Mouse (Mus musculus) C2C12 (cell line): Measurements from ENCODE around the gene Ripk4. TPM values are rescaled to one million over a fixed set of nuclear protein-coding genes. Genes with fewer than 3 reads are reported as not detected.
A peak's percentile ranks its signal among the peaks of the same experiment; 100 is the strongest.

Experiments
- H3K27me3 ChIP-seq: one replicate; pipeline ENCODE4 v1.6.1; 2011; ENCODE audit not compliant: control insufficient read depth, insufficient read depth, insufficient read length
- H3K36me3 ChIP-seq: one replicate; pipeline ENCODE4 v1.6.1; 2011; ENCODE audit not compliant: control insufficient read depth, insufficient read depth
- H3K4me3 ChIP-seq: one replicate; pipeline ENCODE4 v1.5.1; 2011; ENCODE audit warnings: mild to moderate bottlenecking, control low read depth; ENCODE audit not compliant: poor library complexity, insufficient read depth, severe bottlenecking
- H3K79me2 ChIP-seq: one replicate; pipeline ENCODE4 v1.6.1; 2011; ENCODE audit not compliant: control insufficient read depth, insufficient read depth
- H3K79me3 ChIP-seq: one replicate; pipeline ENCODE4 v1.6.1; 2011; ENCODE audit warnings: low read depth, control low read depth
- H3ac ChIP-seq: one replicate; pipeline ENCODE3; 2011; ENCODE audit warnings: low read depth; ENCODE audit not compliant: control insufficient read depth, insufficient read length
- CEBPB ChIP-seq: IDR thresholded peaks from one replicate; pipeline ENCODE4 v1.6.1; 2011; ENCODE audit warnings: low read depth, mild to moderate bottlenecking, control low read depth, moderate library complexity
- CTCF ChIP-seq: IDR thresholded peaks from one replicate; pipeline ENCODE4 v1.5.1; 2011; ENCODE audit not compliant: control insufficient read depth, insufficient read depth, insufficient read length
- FOSL1 ChIP-seq: IDR thresholded peaks from one replicate; pipeline ENCODE4 v1.8.0; 2011; ENCODE audit warnings: mild to moderate bottlenecking, low read length; ENCODE audit not compliant: poor library complexity, insufficient read depth, severe bottlenecking
- MAX ChIP-seq: IDR thresholded peaks from one replicate; pipeline ENCODE4 v1.6.1; 2011; ENCODE audit warnings: mild to moderate bottlenecking, control low read depth
- MYOD1 ChIP-seq: IDR thresholded peaks from one replicate; pipeline ENCODE4 v1.6.1; 2011; ENCODE audit warnings: low read depth; ENCODE audit not compliant: control insufficient read depth, insufficient read length
- MYOG ChIP-seq: IDR thresholded peaks from one replicate; pipeline ENCODE4 v1.6.1; 2011; ENCODE audit not compliant: control insufficient read depth, insufficient read length; ENCODE audit errors: extremely low read depth
- USF1 ChIP-seq: IDR thresholded peaks from one replicate; pipeline ENCODE4 v1.6.1; 2011; ENCODE audit warnings: low read depth, mild to moderate bottlenecking, control low read depth, moderate library complexity
- polyA plus RNA-seq: library from polyadenylated mRNA; unstranded; fragments of >200 nt; fragmentation: generic; extraction: Trizol; gene quantifications from one replicate; pipeline ENCODE4 v1.2.1, GENCODE M21; 2012; ENCODE audit warnings: missing spikeins

The Ripk4 gene
- polyA plus RNA-seq, 1 experiment, result not detected

GRCm38 (mm10) chr16:97763990-97764340 lies 378 bp upstream of the Ripk4 start:
- no peaks in the 10 kb centered on the region for H3K36me3 ChIP-seq
- H3K27me3 ChIP-seq, result no peaks in the 10 kb centered on the region
- H3K4me3 ChIP-seq, result no peak overlapping the region
- H3K79me2 ChIP-seq, result no peaks in the 10 kb centered on the region
- no peak overlapping the region for H3ac ChIP-seq
- no peaks in the 10 kb centered on the region for H3K79me3 ChIP-seq
- no peak for TF ChIP-seq USF1
- no peak for TF ChIP-seq FOSL1
- TF ChIP-seq MYOD1, result no peak
- no peak for TF ChIP-seq CTCF
- no peak for TF ChIP-seq MYOG
- TF ChIP-seq MAX, result no peak
- no peak for TF ChIP-seq CEBPB

GRCm38 (mm10) chr16:97761782-97762181 lies 1.8 kb downstream of the Ripk4 start:
- H3K36me3 ChIP-seq, result no peaks in the 10 kb centered on the region
- no peak overlapping the region for H3K4me3 ChIP-seq
- no peaks in the 10 kb centered on the region for H3K27me3 ChIP-seq
- H3K79me3 ChIP-seq, result no peaks in the 10 kb centered on the region
- H3ac ChIP-seq, result no peak overlapping the region
- no peaks in the 10 kb centered on the region for H3K79me2 ChIP-seq
- TF ChIP-seq MYOD1, result no peak
- no peak for TF ChIP-seq FOSL1
- TF ChIP-seq USF1, result no peak
- TF ChIP-seq CEBPB, result no peak
- TF ChIP-seq CTCF, result no peak
- no peak for TF ChIP-seq MAX
- no peak for TF ChIP-seq MYOG

GRCm38 (mm10) chr16:97759681-97760080 lies 3.9 kb downstream of the Ripk4 start:
- Histone ChIP-seq H3K36me3 (no peaks in the 10 kb centered on the region), H3K79me2 (no peaks in the 10 kb centered on the region), H3K4me3 (no peak overlapping the region), H3K27me3 (no peaks in the 10 kb centered on the region), H3ac (no peak overlapping the region), H3K79me3 (no peaks in the 10 kb centered on the region)
- TF ChIP-seq USF1 (no peak), MAX (no peak), CTCF (no peak), MYOG (no peak)

GRCm38 (mm10) chr16:97758288-97758687 lies 5.3 kb downstream of the Ripk4 start:
- Histone ChIP-seq H3K27me3 (no peaks in the 10 kb centered on the region), H3K79me3 (no peaks in the 10 kb centered on the region), H3K36me3 (no peaks in the 10 kb centered on the region), H3K79me2 (no peaks in the 10 kb centered on the region), H3ac (no peak overlapping the region), H3K4me3 (no peak overlapping the region)
- TF ChIP-seq MYOD1, result no peak
- no peak for TF ChIP-seq MAX
- TF ChIP-seq USF1, result no peak
- TF ChIP-seq MYOG, result no peak
- TF ChIP-seq CEBPB, result no peak
- TF ChIP-seq FOSL1, result no peak
- TF ChIP-seq CTCF, result no peak

GRCm38 (mm10) chr16:97756460-97756859 lies 7.1 kb downstream of the Ripk4 start:
- Histone ChIP-seq H3ac (no peak overlapping the region), H3K36me3 (no peaks in the 10 kb centered on the region), H3K4me3 (no peak overlapping the region), H3K27me3 (no peaks in the 10 kb centered on the region), H3K79me2 (no peaks in the 10 kb centered on the region), H3K79me3 (no peaks in the 10 kb centered on the region)
- TF ChIP-seq USF1, result peak; percentile 51
- no peak for TF ChIP-seq MAX
- TF ChIP-seq MYOD1, result peak; percentile 87
- no peak for TF ChIP-seq MYOG
- no peak for TF ChIP-seq CTCF
- no peak for TF ChIP-seq CEBPB
- no peak for TF ChIP-seq FOSL1

GRCm38 (mm10) chr16:97752316-97752941 lies 11.2 kb downstream of the Ripk4 start:
- H3K79me2 ChIP-seq, result no peaks in the 10 kb centered on the region
- TF ChIP-seq MAX (no peak), USF1 (no peak), MYOD1 (no peak), CTCF (no peak), FOSL1 (no peak), CEBPB (no peak), MYOG (no peak)
- no peak overlapping the region for H3ac ChIP-seq
- no peaks in the 10 kb centered on the region for H3K79me3 ChIP-seq
- H3K4me3 ChIP-seq, result no peak overlapping the region
- H3K36me3 ChIP-seq, result no peaks in the 10 kb centered on the region
- H3K27me3 ChIP-seq, result no peaks in the 10 kb centered on the region

- H3K79me2 ChIP-seq, result no peaks in the 10 kb centered on the region
- no peak overlapping the region for H3ac ChIP-seq
- no peak for TF ChIP-seq MYOG
- no peak for TF ChIP-seq CTCF
- peak; percentile 46 for TF ChIP-seq CEBPB
- TF ChIP-seq FOSL1, result no peak
- TF ChIP-seq MAX, result no peak
- no peak for TF ChIP-seq MYOD1
- peak; percentile 62 for TF ChIP-seq USF1
Observed at GRCm38 (mm10) chr16:97751884-97752283, 11.7 kb downstream of the Ripk4 start.

More at GRCm38 (mm10) chr16:97751884-97752283, 11.7 kb downstream of the Ripk4 start:
- Histone ChIP-seq H3K27me3 (no peaks in the 10 kb centered on the region), H3K4me3 (no peak overlapping the region), H3K36me3 (no peaks in the 10 kb centered on the region), H3K79me3 (no peaks in the 10 kb centered on the region)
